Mouse (Mus musculus) cerebellum, adult 2 months (tissue): ENCODE measurements at regions not wholly inside any gene's neighbourhood (a gene's known extent, or its start where the extent isn't known, plus 50 kb on each side); places are given as distances from the start of the nearest gene placed in this dataset.

Experiments used
- CTCF ChIP-seq: fragments of 200-500 bp; IDR thresholded peaks from 2 replicates; pipeline ENCODE4 v1.5.1; 2011; ENCODE audit warnings: low read depth, mild to moderate bottlenecking, control low read depth, low read length, moderate library complexity, borderline replicate concordance; ENCODE audit not compliant: insufficient read depth
- POLR2A ChIP-seq: fragments of 200-500 bp; IDR thresholded peaks from 2 replicates; pipeline ENCODE4 v1.6.1; 2011; ENCODE audit warnings: low read length, control low read depth, borderline replicate concordance; ENCODE audit not compliant: insufficient read depth

DNA sequence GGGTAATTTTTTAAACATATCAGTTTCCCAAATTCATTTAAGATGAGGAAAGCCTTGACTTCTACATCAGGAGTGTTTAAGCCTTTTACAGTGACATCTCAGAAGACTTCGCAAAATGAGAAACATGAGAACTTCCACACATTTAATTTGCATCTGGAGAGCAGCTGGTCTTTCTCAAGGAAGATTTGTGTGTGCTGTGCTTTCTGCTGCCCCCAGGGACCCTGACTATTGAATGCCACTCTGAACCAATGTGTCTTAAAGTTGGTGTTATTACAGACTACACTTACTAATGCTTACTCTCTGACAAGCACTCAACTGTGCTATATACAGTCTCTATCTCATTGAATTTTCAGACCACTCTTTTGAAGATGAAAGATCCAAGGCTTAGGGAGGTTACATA, 703.0 kb downstream of the Rfpl4b start:
- TF ChIP-seq CTCF (no peak), POLR2A (no peak)
